Mouse (Mus musculus) bone marrow macrophage, adult 2 months (primary cell): Measurements from ENCODE around the gene Ssh3.

ENCODE experiments used
- CTCF ChIP-seq: IDR thresholded peaks from 2 replicates; pipeline ENCODE4 v1.5.1; 2012; ENCODE audit warnings: low read depth, mild to moderate bottlenecking, low read length, moderate library complexity
- POLR2A ChIP-seq: IDR thresholded peaks from 2 replicates; pipeline ENCODE4 v1.6.1; 2012; ENCODE audit warnings: mild to moderate bottlenecking, low read depth, low read length, borderline replicate concordance

DNA sequence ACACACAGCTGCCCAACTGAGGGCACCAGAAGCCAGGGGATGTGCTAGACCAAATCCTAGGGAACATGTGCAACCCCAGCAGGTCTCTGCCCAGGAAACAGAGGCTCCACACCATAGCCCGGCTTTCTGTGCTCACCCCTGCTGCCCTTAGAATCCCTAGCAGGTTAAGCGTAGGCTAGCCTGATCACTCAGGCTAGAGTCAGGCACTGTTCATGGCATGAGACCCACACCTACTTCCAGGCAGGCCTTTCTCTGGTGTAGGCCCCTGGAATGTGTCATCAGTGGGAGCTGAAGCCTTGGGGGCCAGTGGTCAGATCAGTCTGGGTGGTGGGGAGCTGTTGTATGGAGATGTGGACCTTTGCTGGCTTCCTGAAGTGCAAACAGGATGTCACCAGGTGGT lies 27.6 kb upstream of the Ssh3 start:
- TF ChIP-seq CTCF (no peak), POLR2A (no peak)
